Mouse (Mus musculus) forebrain, embryonic 16.5 days (tissue): ENCODE results near the gene Aoah. TPM values are rescaled to one million over a fixed set of nuclear protein-coding genes. Genes with fewer than 3 reads are reported as not detected.
A peak's percentile ranks its signal among the peaks of the same experiment; 100 is the strongest.

Source experiments
- ATAC-seq: fragments of 200-750 bp; cut with Nextera tagmentation; 2 replicates; pipeline ENCODE4 v1.8.0; 2017; ENCODE audit warnings: mild to moderate bottlenecking, moderate library complexity
- H3K27ac ChIP-seq: fragments of 300-500 bp; sonication (generic); 2 replicates; pipeline ENCODE4 v1.5.1; 2014; ENCODE audit warnings: low read length, control low read depth
- H3K27me3 ChIP-seq: fragments of 300-500 bp; sonication (generic); replicated peaks from 2 replicates; pipeline ENCODE4 v1.6.1; 2014; ENCODE audit warnings: low read length; ENCODE audit not compliant: control insufficient read depth, insufficient read depth
- H3K36me3 ChIP-seq: fragments of 300-500 bp; sonication (generic); 2 replicates; pipeline ENCODE4 v1.6.1; 2014; ENCODE audit not compliant: control insufficient read depth, insufficient read depth
- H3K4me1 ChIP-seq: fragments of 300-500 bp; sonication (generic); replicated peaks from 2 replicates; pipeline ENCODE4 v1.6.1; 2014; ENCODE audit warnings: low read length; ENCODE audit not compliant: control insufficient read depth, insufficient read depth
- H3K4me2 ChIP-seq: fragments of 300-500 bp; sonication (generic); 2 replicates; pipeline ENCODE4 v1.6.1; 2014; ENCODE audit warnings: mild to moderate bottlenecking, low read length, control low read depth
- H3K4me3 ChIP-seq: fragments of 300-500 bp; sonication (generic); replicated peaks from 2 replicates; pipeline ENCODE4 v1.5.1; 2014; ENCODE audit warnings: mild to moderate bottlenecking, low read length, control low read depth
- H3K9ac ChIP-seq: fragments of 300-500 bp; sonication (generic); replicated peaks from 2 replicates; pipeline ENCODE4 v1.6.1; 2014; ENCODE audit warnings: low read depth, low read length, control low read depth
- H3K9me3 ChIP-seq: fragments of 300-500 bp; sonication (generic); 2 replicates; pipeline ENCODE4 v1.6.1; 2016; ENCODE audit warnings: low read length; ENCODE audit not compliant: control insufficient read depth
- WGBS: fragments of 180-500 bp; shearing (Covaris S2); extraction: QIAGEN DNeasy Blood & Tissue Kit; methylation state at CpG from one replicate; pipeline ENCODE4 v1.1.7; 2014; 5-methylcytosine and 5-hydroxymethylcytosine counted together
- polyA plus RNA-seq: library from polyadenylated mRNA; unstranded; fragments of >200 nt; fragmentation: Nextera tagmentation; extraction: Ambion mirVana; gene quantifications from 2 replicates; pipeline ENCODE4 v1.2.1, GENCODE M21; 2015

Gene Aoah
- polyA plus RNA-seq, 1 experiment from 2014 or later: 0.51 TPM

GRCm38 (mm10) chr13:20900972-20901457 is 107.1 kb downstream of the Aoah start:
- 7% methylated on average over 2 of the region's 2 CpGs for WGBS
- Histone ChIP-seq H3K9me3 (no peaks in the 10 kb centered on the region), H3K4me2 (no peak overlapping the region), H3K4me3 (no peak overlapping the region), H3K4me1 (peaks cover 17% of the 10 kb centered on the region), H3K36me3 (no peaks in the 10 kb centered on the region), H3K9ac (no peak overlapping the region), H3K27ac (no peak overlapping the region), H3K27me3 (no peaks in the 10 kb centered on the region)
- peak; percentile 61 for ATAC-seq

DNA sequence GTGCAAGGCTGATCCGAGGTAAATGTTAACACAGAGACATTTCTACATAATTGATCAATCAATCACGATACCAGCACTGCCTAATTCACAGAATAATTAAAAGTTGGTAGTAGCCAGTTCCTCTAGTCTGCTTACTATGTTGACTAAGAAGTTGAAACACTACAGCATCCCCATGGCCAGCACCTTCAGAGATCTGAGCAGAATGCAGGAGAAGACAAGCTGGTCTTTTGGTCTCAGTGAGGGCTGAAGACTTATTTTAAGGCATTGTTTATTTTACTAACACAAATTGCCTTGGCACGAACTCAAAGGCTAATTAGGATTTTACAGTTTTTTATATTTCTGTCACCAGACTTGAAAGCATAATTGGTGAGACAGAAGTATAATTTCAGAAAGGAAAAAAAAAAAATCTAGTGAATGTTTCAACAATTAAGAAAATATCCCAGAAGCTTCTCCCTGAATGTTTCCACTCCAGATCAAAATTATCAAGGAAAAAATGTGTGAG is 107.8 kb downstream of the Aoah start:
- no peak overlapping the region for H3K9ac ChIP-seq
- H3K9me3 ChIP-seq: no peaks in the 10 kb centered on the region
- H3K36me3 ChIP-seq: no peaks in the 10 kb centered on the region
- peaks cover 17% of the 10 kb centered on the region for H3K4me1 ChIP-seq
- H3K4me2 ChIP-seq: no peak overlapping the region
- peak; percentile 41 for ATAC-seq
- no peaks in the 10 kb centered on the region for H3K27me3 ChIP-seq
- H3K4me3 ChIP-seq: no peak overlapping the region
- 0 out of 2 replicates have a peak overlapping the region, but pooled peaks have one; percentile 14 for H3K27ac ChIP-seq
- 36% methylated on average over 3 of the region's 3 CpGs for WGBS

GRCm38 (mm10) chr13:20904118-20904517 is 110.2 kb downstream of the Aoah start:
- no peak overlapping the region for H3K4me2 ChIP-seq
- H3K36me3 ChIP-seq: no peaks in the 10 kb centered on the region
- ATAC-seq: no peak
- WGBS: 84% methylated on average over 4 of the region's 4 CpGs
- no peak overlapping the region for H3K9ac ChIP-seq
- no peaks in the 10 kb centered on the region for H3K27me3 ChIP-seq
- no peak overlapping the region for H3K4me3 ChIP-seq
- H3K9me3 ChIP-seq: no peaks in the 10 kb centered on the region
- H3K4me1 ChIP-seq: peaks cover 17% of the 10 kb centered on the region
- no peak overlapping the region for H3K27ac ChIP-seq

- Histone ChIP-seq H3K4me3 (no peak overlapping the region), H3K9me3 (no peaks in the 10 kb centered on the region), H3K27me3 (no peaks in the 10 kb centered on the region), H3K4me2 (no peak overlapping the region), H3K36me3 (no peaks in the 10 kb centered on the region), H3K9ac (no peak overlapping the region), H3K27ac (no peak overlapping the region), H3K4me1 (peaks cover 17% of the 10 kb centered on the region)
- 68% methylated on average over 2 of the region's 2 CpGs for WGBS
- ATAC-seq: no peak
Observed at GRCm38 (mm10) chr13:20905195-20905594, 111.3 kb downstream of the Aoah start.

DNA sequence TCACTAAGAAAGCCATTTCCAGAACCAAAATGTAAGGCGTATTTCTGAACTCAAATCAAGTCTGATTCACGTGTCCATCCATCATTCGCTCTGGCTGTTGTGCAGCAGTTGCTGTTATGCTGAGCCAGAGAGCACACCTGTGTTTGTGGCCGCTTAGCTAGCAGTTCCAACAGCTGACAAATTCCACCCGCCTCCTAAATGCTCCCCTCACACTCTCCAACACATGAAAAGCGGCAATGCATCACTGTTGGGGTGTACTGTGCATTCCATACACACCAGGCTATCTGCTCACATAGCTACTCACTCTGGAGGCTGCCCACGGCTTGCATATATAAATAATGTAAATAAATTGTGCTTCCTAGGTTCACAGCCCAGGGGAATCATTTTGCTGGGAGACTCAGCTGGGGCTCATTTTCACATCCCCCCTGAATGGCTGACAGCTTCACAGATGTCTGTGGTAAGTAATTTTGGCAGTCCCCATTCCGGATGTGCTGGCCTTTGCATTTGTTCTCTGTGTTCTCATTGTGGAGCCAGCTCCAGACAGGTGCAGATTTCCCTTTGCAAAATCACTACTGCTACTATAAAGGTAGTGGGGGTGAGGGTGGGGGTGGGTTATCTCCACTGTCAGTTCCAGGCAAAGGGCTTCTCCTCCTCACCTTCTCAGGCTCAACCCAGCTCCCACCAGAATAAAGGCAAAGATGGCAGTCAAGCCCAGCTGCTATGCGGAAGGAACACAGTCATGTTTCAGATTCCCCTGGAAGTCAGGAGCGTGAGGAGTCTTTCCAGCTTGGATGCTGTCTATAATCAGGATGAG is 123.0 kb downstream of the Aoah start:
- Histone ChIP-seq H3K36me3 (no peaks in the 10 kb centered on the region), H3K4me1 (no peaks in the 10 kb centered on the region), H3K4me2 (no peak overlapping the region), H3K27me3 (no peaks in the 10 kb centered on the region), H3K27ac (no peak overlapping the region), H3K9me3 (no peaks in the 10 kb centered on the region), H3K9ac (no peak overlapping the region), H3K4me3 (no peak overlapping the region)
- 74% methylated on average over 10 of the region's 10 CpGs for WGBS
- ATAC-seq: peak; percentile 45; the same call in 1 of the 2 replicates

DNA sequence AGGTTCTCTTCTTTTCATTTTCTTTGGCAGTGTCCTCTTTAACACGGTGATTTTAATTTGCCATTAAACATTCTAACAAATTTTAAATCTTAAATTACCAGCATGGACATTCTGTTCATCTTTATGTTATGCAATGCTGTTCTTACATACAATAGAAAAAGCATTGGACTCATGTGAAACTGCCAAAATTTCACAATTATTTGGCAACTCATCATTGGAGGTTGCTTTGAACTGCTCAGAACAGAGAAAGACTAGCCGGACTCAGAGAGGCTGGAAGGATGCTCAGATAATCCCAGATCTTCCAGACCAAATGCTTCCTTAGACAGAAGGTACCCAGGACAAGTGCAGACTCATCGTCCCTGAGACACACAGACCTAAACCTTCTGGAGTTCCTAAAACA is 126.5 kb downstream of the Aoah start:
- WGBS: 96% methylated on average over 3 of the region's 3 CpGs
- H3K36me3 ChIP-seq: no peaks in the 10 kb centered on the region
- H3K27me3 ChIP-seq: no peaks in the 10 kb centered on the region
- H3K9me3 ChIP-seq: no peaks in the 10 kb centered on the region
- H3K4me2 ChIP-seq: no peak overlapping the region
- H3K4me1 ChIP-seq: no peaks in the 10 kb centered on the region
- no peak for ATAC-seq
- H3K27ac ChIP-seq: no peak overlapping the region
- no peak overlapping the region for H3K4me3 ChIP-seq
- no peak overlapping the region for H3K9ac ChIP-seq

- no peak overlapping the region for H3K4me3 ChIP-seq
Observed at GRCm38 (mm10) chr13:20936016-20936415, 142.1 kb downstream of the Aoah start.

GRCm38 (mm10) chr13:20937452-20937851 is 143.5 kb downstream of the Aoah start:
- peak; percentile 55; the same call in 1 of the 2 replicates for ATAC-seq
- Histone ChIP-seq H3K27me3 (no peaks in the 10 kb centered on the region), H3K9ac (no peak overlapping the region), H3K4me3 (no peak overlapping the region), H3K4me2 (no peak overlapping the region), H3K36me3 (no peaks in the 10 kb centered on the region), H3K4me1 (0 out of 2 replicates have a peak, but pooled peaks cover 2% of the 10 kb centered on the region), H3K9me3 (no peaks in the 10 kb centered on the region), H3K27ac (no peak overlapping the region)
- WGBS: 34% methylated on average over 5 of the region's 5 CpGs

More at GRCm38 (mm10) chr13:20936016-20936415, 142.1 kb downstream of the Aoah start:
- 0 out of 2 replicates have a peak, but pooled peaks cover 2% of the 10 kb centered on the region for H3K4me1 ChIP-seq
- H3K36me3 ChIP-seq: no peaks in the 10 kb centered on the region
- H3K27ac ChIP-seq: no peak overlapping the region
- ATAC-seq: no peak
- H3K4me2 ChIP-seq: no peak overlapping the region
- H3K27me3 ChIP-seq: no peaks in the 10 kb centered on the region
- H3K9me3 ChIP-seq: no peaks in the 10 kb centered on the region
- no peak overlapping the region for H3K9ac ChIP-seq

DNA sequence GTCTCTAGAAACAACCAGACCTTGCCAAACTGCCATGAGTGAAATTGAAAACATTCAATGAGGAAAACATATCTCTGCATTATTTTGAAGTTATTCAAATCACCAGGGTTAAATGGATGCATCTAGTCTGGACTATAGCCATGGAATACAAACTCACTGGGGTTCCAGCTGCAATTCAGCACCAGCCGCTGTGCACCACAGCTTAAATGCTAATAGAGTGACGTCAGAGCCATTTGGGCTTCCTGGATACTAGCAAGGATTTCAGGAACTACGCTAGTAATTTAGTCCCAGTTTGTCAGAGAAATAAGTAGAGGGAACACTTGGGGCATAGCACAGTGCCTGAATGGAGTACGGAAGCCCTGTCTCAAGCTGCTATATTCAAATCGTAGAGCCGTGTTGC is 145.2 kb downstream of the Aoah start:
- Histone ChIP-seq H3K4me3 (no peak overlapping the region), H3K4me1 (0 out of 2 replicates have a peak, but pooled peaks cover 2% of the 10 kb centered on the region), H3K9me3 (no peaks in the 10 kb centered on the region), H3K27ac (no peak overlapping the region), H3K9ac (no peak overlapping the region), H3K36me3 (no peaks in the 10 kb centered on the region), H3K27me3 (no peaks in the 10 kb centered on the region), H3K4me2 (no peak overlapping the region)
- 66% methylated on average over 6 of the region's 6 CpGs for WGBS
- peak; percentile 57; the same call in 1 of the 2 replicates for ATAC-seq
